Mouse (Mus musculus): ENCODE results near the gene Cul1.

GRCm38 (mm10) chr6:47413656-47414055, 39.5 kb upstream of the Cul1 start:
- TF ChIP-seq CTCF (IDR thresholded peaks at IDR 0.05; ENCODE audit: borderline replicate concordance, insufficient read depth, low read depth, low read length) (no peak), POLR2A (IDR thresholded peaks at IDR 0.05; ENCODE audit: borderline replicate concordance, insufficient read depth, low read length) (no peak)
